Mouse (Mus musculus) limb, embryonic 11.5 days (tissue): ENCODE results near the gene Trmt10c. TPM values are rescaled to one million over a fixed set of nuclear protein-coding genes. Genes with fewer than 3 reads are reported as not detected.

Source experiments
- ATAC-seq: fragments of 200-750 bp; cut with Nextera tagmentation; 2 replicates; pipeline ENCODE4 v1.8.0; 2017; ENCODE audit warnings: low read depth; ENCODE audit not compliant: insufficient number of reproducible peaks, low FRiP score, low TSS enrichment
- DNase-seq: peaks from one replicate; pipeline ENCODE4 v3.0.0-alpha.2; 2015; ENCODE audit warnings: low spot score
- H3K27ac ChIP-seq: fragments of 300-500 bp; sonication (generic); replicated peaks from 2 replicates; pipeline ENCODE4 v1.5.1; 2014; ENCODE audit warnings: low read depth, mild to moderate bottlenecking, low read length
- H3K27me3 ChIP-seq: fragments of 300-500 bp; sonication (generic); 2 replicates; pipeline ENCODE4 v1.6.1; 2014; ENCODE audit warnings: mild to moderate bottlenecking, low read length, mixed read lengths; ENCODE audit not compliant: control insufficient read depth, insufficient read depth
- H3K36me3 ChIP-seq: fragments of 300-500 bp; sonication (generic); 2 replicates; pipeline ENCODE4 v1.6.1; 2014; ENCODE audit warnings: mild to moderate bottlenecking, low read length, moderate library complexity, mixed read lengths; ENCODE audit not compliant: control insufficient read depth, insufficient read depth
- H3K4me1 ChIP-seq: fragments of 300-500 bp; sonication (generic); 2 replicates; pipeline ENCODE4 v1.6.1; 2014; ENCODE audit warnings: low read length, mixed read lengths; ENCODE audit not compliant: control insufficient read depth, insufficient read depth
- H3K4me2 ChIP-seq: fragments of 300-500 bp; sonication (generic); 2 replicates; pipeline ENCODE4 v1.6.1; 2014; ENCODE audit warnings: low read depth, mild to moderate bottlenecking, moderate library complexity; ENCODE audit not compliant: severe bottlenecking
- H3K4me3 ChIP-seq: fragments of 300-500 bp; sonication (generic); 2 replicates; pipeline ENCODE4 v1.5.1; 2014; ENCODE audit warnings: low read depth, low read length
- H3K9ac ChIP-seq: fragments of 300-500 bp; sonication (generic); 2 replicates; pipeline ENCODE4 v1.6.1; 2014; ENCODE audit warnings: mild to moderate bottlenecking, low read length
- H3K9me3 ChIP-seq: fragments of 300-500 bp; sonication (generic); 2 replicates; pipeline ENCODE4 v1.6.1; 2016; ENCODE audit warnings: low read length; ENCODE audit not compliant: control insufficient read depth
- WGBS: fragments of 180-500 bp; shearing (Covaris S2); extraction: QIAGEN DNeasy Blood & Tissue Kit; methylation state at CpG from one replicate; pipeline ENCODE4 v1.1.7; 2014; 5-methylcytosine and 5-hydroxymethylcytosine counted together
- microRNA-seq: library from miRNA; unstranded; fragments of <30 nt; microRNA quantifications from one replicate; pipeline ENCODE4, GENCODE M21; 2016
- polyA plus RNA-seq: library from polyadenylated mRNA; unstranded; fragments of >200 nt; fragmentation: Nextera tagmentation; extraction: Ambion mirVana; gene quantifications from 2 replicates; pipeline ENCODE4 v1.2.1, GENCODE M21; 2014

The Trmt10c gene
- polyA plus RNA-seq, 1 experiment from 2014 or later = 35.7 TPM

DNA sequence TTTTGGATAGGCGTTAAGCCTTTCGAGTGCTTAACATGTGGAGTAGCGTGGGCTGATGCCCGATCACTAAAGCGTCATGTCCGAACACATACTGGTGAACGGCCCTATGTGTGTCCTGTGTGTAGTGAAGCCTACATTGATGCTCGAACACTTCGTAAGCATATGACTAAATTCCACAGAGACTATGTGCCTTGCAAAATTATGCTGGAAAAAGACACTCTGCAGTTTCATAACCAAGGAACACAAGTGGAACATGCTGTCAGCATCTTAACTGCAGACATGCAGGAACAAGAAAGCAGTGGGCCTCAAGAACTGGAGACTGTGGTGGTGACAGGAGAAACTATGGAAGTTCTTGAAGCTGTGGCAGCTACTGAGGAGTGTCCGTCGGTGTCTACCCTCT, 30.8 kb downstream of the Trmt10c start:
- WGBS = 96% methylated on average over 11 of the region's 11 CpGs
- Histone ChIP-seq H3K36me3 (peaks cover 13% of the 10 kb centered on the region; the same call in 1 of the 2 replicates), H3K4me2 (no peak overlapping the region), H3K4me1 (no peaks in the 10 kb centered on the region), H3K9ac (no peak overlapping the region), H3K27me3 (no peaks in the 10 kb centered on the region), H3K9me3 (no peaks in the 10 kb centered on the region), H3K27ac (no peak overlapping the region), H3K4me3 (no peak overlapping the region)
- DNase-seq = no peak
- ATAC-seq = no peak

DNA sequence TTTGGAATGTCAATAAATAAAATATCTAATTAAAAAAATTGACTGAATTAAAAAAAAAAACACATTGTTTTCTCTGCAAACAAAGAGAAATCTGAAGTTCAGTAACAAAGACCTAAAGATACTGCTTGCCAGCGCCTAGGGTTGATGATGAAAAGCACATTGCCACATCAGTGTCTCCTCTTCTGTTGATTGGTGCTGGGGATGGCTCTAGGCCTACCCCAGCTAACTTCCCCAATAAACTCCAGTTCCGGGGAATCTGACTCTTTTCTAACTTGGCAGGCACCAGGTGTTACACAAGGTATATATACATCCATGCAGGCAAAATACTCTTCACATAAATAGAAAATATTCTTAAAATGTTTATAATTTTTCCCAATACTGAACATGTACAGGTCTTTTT, 43.4 kb downstream of the Trmt10c start:
- Histone ChIP-seq H3K36me3 (peaks cover 6% of the 10 kb centered on the region; the same call in 1 of the 2 replicates), H3K4me2 (no peak overlapping the region), H3K4me1 (no peaks in the 10 kb centered on the region), H3K27me3 (no peaks in the 10 kb centered on the region), H3K27ac (no peak overlapping the region), H3K9me3 (no peaks in the 10 kb centered on the region), H3K9ac (no peak overlapping the region), H3K4me3 (no peak overlapping the region)
- ATAC-seq (no peak), DNase-seq (no peak)
- WGBS = 87% methylated on average over 2 of the region's 2 CpGs

- Histone ChIP-seq H3K4me1 (no peaks in the 10 kb centered on the region), H3K9me3 (no peaks in the 10 kb centered on the region), H3K27ac (no peak overlapping the region), H3K36me3 (peaks cover 6% of the 10 kb centered on the region), H3K4me3 (no peak overlapping the region), H3K27me3 (no peaks in the 10 kb centered on the region), H3K4me2 (no peak overlapping the region), H3K9ac (no peak overlapping the region)
- DNase-seq (no peak), ATAC-seq (no peak)
- 95% methylated on average over 4 of the region's 4 CpGs for WGBS
Observed at GRCm38 (mm10) chr16:55990311-55990710, 47.3 kb downstream of the Trmt10c start.

GRCm38 (mm10) chr16:55986001-55986400, 51.6 kb downstream of the Trmt10c start:
- Histone ChIP-seq H3K27ac (no peak overlapping the region), H3K36me3 (peaks cover 7% of the 10 kb centered on the region), H3K4me2 (no peak overlapping the region), H3K9ac (no peak overlapping the region), H3K4me1 (no peaks in the 10 kb centered on the region), H3K4me3 (no peak overlapping the region), H3K9me3 (no peaks in the 10 kb centered on the region), H3K27me3 (no peaks in the 10 kb centered on the region)
- DNase-seq (no peak), ATAC-seq (no peak)
- WGBS = 91% methylated on average over 3 of the region's 3 CpGs

Small RNA genes lying within 50 kb of the gene (microRNA-seq; reads per million reads assigned to microRNA genes)
- not detected for gene Gm24047

Other genes with a start within 250 kb of the Trmt10c start
- gene Nfkbiz, start 198.9 kb downstream of the Trmt10c start, polyA plus RNA-seq = 4.1 and 4.4 TPM in 2 replicates
- 0.94 and 1.0 TPM in 2 replicates for gene Nxpe3, start 142.5 kb downstream of the Trmt10c start, polyA plus RNA-seq
- 13.4 and 16.0 TPM in 2 replicates for gene Cep97, start 103.0 kb downstream of the Trmt10c start, polyA plus RNA-seq
- 861 and 889 TPM in 2 replicates for gene Rpl24, start 71.5 kb downstream of the Trmt10c start, polyA plus RNA-seq
- 18.0 and 19.6 TPM in 2 replicates for gene Zbtb11, start 63.9 kb downstream of the Trmt10c start, polyA plus RNA-seq
- 308 and 314 TPM in 2 replicates for gene Pcnp, start 8.1 kb downstream of the Trmt10c start, polyA plus RNA-seq
- gene Senp7, start 10.5 kb upstream of the Trmt10c start, polyA plus RNA-seq = 31.1 and 33.1 TPM in 2 replicates
- 0.17 TPM in 1 of 2 replicates, not detected in the other for gene Impg2, start 166.5 kb upstream of the Trmt10c start, polyA plus RNA-seq